Comparison of ENCODE assay signal across 7 mouse cellular contexts in genomic region chr6:31804468-31804867, GRCm38 (mm10).
DNase-seq lines count a peak whose midpoint lies in the region; ATAC-seq lines count a peak whose summit lies in the region.
"Not testable (repeated sequence)": the region's sequence is repeated elsewhere in the genome, so short reads cannot be mapped to it uniquely, and the experiment has no call there.

No protein-coding gene starts in this region.

- H3K4me1 ChIP-seq in liver, embryonic 16.5 days (ENCODE audit: control insufficient read depth, low read depth, low read length); midbrain, embryonic 14.5 days (ENCODE audit: control insufficient read depth, insufficient read depth, low read length): not testable (repeated sequence)

- H3K27ac ChIP-seq in liver, embryonic 16.5 days (ENCODE audit: low read length); midbrain, embryonic 14.5 days (replicated peaks; ENCODE audit: low read depth, low read length): not testable (repeated sequence)

- not testable (repeated sequence) for H3K27me3 ChIP-seq in liver, embryonic 16.5 days (ENCODE audit: control insufficient read depth, insufficient read depth, low read depth, low read length); midbrain, embryonic 14.5 days (ENCODE audit: control insufficient read depth, insufficient read depth, low read length)

- not testable (repeated sequence) for H3K4me2 ChIP-seq in liver, embryonic 16.5 days (ENCODE audit: low read depth, low read length); midbrain, embryonic 14.5 days (ENCODE audit: low read length)

- not testable (repeated sequence) for H3K4me3 ChIP-seq in liver, embryonic 16.5 days (ENCODE audit: low read depth, low read length); midbrain, embryonic 14.5 days (replicated peaks; ENCODE audit: low read depth, low read length)

- WGBS in liver, embryonic 16.5 days (ENCODE audit: insufficient replicate concordance), result 54% methylated on average over 5 of the region's 10 CpGs
- WGBS in midbrain, embryonic 14.5 days, result 69% methylated on average over 5 of the region's 10 CpGs

- H3K9me3 ChIP-seq in liver, embryonic 16.5 days (replicated peaks; ENCODE audit: control insufficient read depth, low read length); midbrain, embryonic 14.5 days (ENCODE audit: control insufficient read depth, low read length): not testable (repeated sequence)

- not testable (repeated sequence) for H3K36me3 ChIP-seq in liver, embryonic 16.5 days (ENCODE audit: control insufficient read depth, insufficient read depth); midbrain, embryonic 14.5 days (ENCODE audit: control insufficient read depth, insufficient read depth, low read length)

- H3K9ac ChIP-seq in liver, embryonic 16.5 days (ENCODE audit: low read depth, low read length); midbrain, embryonic 14.5 days (replicated peaks; ENCODE audit: low read length): not testable (repeated sequence)

- peak; percentile 68 for ATAC-seq in inflammation-experienced regulatory T-cells, adult 6 months
- ATAC-seq in liver, embryonic 16.5 days (ENCODE audit: low read depth), result 0 out of 2 replicates have a peak, but pooled peaks have one; percentile 5
- ATAC-seq in midbrain, embryonic 14.5 days (ENCODE audit: low FRiP score, low TSS enrichment), result not testable (repeated sequence)

- peak; percentile 45 for DNase-seq in CD4-positive, CD25-positive, alpha-beta regulatory T cell, adult 2 months (ENCODE audit: low read depth, low spot score)
- peak; percentile 49 for DNase-seq in T-cell, adult 2 months (ENCODE audit: low spot score)
- DNase-seq in c-Kit-negative CD71-positive TER-119-positive erythroid progenitor cells, embryonic 14.5 days (ENCODE audit: low read depth, low spot score), result peak; percentile 4
- peak; percentile 36 for DNase-seq in midbrain, embryonic 14.5 days
- peak; percentile 27 for DNase-seq in thymus, postnatal 14 days
